Mouse (Mus musculus) kidney, adult 11 months (tissue): ENCODE measurements around the gene Fdxr.

Source experiments
- DNase-seq: peaks from one replicate; pipeline ENCODE4 v3.0.0; 2022

Fdxr gene

DNA sequence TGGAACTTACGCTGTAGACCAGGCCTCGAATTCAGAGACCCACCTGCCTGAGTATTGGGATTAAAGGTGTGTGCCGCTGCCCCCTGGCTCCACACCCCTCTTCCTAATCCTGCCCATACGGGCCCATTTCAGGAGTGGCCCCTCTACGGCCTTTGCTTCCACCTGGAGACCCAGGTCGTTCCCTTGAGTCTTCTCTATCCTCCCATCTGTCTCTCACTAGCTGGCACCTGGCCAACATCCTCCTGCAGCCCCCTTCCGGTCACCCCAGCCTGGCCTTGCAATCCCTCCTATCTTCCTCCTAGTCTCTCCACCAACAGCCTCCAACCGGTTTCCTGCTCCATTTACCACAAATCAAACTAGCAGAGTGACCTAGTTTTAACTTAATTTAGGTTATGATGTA is 13.0 kb upstream of the Fdxr start:
- no peak for DNase-seq

DNA sequence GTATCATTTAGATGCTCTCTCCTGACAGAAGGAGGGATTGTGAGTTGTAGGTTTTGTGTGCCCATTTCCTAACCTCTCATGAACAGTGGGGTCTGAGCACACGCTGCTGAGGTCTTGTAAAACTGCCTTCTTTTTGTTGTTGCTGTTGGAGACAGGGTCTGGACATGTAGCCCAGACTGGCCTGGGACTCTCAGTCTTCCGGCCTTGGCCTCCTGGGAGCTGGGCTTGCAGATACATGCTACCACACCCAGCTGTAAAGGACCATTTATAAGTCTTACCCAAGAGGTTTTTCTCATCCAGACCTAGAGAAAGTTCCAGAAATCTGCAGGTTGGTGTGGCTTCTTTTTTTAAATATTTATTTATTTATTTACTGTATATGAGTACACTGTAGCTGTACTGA is 11.5 kb upstream of the Fdxr start:
- no peak for DNase-seq

DNA sequence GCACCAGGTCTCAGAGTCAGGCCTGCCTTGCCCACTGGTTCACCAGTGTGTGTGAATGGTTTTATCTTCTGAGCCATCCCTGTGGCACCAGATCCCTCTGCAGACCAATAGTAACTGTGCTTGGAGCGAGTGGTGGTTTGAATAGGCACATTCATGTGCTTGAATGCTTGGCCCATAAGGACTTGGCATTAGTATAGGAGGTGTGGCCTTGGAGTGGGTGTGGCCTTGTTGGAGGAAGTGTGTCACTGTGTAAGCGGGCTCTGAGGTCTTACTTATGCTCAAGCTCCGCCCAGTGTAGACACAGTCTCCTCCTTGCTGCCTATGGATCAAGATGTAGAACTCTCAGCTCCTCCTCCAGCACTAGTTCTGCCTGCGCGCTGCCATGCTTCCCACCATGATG is 10.5 kb upstream of the Fdxr start:
- DNase-seq, result no peak

DNA sequence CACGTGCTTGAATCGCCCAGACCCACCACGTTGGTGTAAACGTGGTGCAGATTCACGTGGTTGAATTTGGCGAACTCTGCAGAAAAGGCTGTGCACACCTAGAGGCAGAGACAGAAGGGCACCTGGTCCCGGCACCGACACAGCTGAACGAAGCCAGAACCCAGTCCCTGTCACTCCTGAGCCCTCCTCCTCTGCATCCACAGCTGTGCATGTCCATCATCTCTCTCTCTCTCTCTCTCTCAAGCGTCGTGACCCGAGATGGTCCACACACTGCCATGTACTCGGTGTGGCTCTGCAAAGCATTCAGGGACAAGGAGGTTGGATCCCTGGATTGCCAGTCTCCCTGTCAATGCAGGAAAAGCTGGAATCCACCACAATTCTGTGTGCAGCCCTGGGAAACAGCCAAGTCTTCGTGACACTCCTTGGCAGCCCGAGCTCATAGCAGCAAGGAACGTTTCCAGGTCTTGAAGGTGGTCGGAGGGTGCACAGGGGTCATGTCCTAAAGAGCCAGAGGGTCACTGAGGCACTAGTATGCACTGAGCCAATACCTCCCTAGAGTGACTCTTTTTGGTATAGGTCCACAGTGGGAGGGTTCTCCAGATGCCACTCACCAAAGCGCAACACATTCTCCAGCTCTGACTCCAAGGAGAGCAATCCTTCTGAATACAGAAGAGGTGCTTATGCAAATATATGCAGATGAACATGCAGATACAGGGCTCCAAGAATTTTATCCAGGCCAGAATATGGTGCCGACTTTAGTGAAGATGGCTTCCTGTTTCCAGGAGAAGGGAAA is 9.5 kb upstream of the Fdxr start:
- no peak for DNase-seq

DNA sequence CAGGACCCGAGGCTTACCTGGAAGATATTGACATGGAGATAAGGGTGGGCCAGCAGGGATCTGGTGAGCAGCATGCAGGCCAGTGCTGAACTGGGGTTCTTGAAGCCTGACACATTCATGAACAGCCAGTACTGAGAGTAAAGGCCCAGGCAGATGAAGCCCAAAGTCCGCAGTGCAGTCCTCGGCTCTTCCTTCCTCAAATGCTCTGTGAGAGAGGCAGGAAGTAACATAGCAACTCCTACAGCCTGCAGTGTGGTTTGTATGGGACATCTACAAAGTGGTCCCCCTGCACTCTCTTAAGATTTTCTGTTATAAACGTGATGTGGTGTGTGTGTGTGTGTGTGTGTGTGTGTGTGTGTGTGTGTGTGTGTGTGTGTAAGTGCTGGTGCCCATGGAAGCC is 8.4 kb upstream of the Fdxr start:
- DNase-seq, result no peak

DNA sequence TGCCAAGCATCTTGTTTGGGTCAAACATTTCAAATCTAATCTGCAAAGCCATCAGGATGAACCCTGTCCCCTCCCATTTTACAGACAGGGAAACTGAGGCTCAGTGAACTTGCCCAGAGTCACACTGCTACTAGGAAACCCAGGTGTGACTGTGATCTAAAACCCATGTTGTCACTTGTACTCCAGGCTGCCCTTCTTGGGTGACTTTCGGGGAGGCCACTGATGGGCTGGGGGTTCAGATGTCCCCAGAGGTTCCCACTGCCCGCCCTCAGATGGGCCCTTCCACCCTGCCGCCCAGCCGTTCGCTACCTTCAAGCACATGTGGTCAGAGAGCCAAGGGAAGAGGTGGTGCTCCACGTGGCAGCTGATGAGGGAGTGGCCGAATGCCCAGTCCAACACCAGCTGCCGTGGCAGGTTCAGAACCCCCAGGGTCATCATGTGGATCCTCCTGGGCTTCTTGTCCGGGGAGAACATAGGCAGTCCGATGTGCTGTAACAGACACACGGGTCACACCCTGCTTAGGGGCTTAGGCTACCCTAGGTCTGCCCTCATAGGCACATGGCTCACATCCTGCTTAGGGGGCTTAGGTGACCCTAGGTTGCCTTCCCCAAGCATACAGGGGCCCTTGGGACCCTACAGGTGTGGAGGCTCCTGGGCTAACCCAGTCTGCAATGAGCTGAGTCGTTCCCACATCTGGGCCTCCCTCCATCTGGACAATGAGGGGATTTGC is 7.2 kb upstream of the Fdxr start:
- DNase-seq, result no peak

DNA sequence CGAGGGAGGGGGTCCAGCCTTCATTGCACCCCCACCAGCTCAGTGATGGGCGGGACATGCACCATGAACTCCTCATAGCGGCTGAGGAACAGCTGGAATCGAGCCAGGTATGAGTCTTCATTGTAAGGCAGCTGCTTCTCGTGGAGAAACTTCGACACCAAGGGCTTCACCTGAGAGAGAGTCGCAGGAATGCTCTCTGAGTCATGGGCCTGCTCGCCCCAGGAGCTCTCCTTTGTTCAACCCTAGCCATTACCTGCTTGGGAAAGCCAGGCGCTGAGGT is 6.6 kb upstream of the Fdxr start:
- DNase-seq, result no peak

DNA sequence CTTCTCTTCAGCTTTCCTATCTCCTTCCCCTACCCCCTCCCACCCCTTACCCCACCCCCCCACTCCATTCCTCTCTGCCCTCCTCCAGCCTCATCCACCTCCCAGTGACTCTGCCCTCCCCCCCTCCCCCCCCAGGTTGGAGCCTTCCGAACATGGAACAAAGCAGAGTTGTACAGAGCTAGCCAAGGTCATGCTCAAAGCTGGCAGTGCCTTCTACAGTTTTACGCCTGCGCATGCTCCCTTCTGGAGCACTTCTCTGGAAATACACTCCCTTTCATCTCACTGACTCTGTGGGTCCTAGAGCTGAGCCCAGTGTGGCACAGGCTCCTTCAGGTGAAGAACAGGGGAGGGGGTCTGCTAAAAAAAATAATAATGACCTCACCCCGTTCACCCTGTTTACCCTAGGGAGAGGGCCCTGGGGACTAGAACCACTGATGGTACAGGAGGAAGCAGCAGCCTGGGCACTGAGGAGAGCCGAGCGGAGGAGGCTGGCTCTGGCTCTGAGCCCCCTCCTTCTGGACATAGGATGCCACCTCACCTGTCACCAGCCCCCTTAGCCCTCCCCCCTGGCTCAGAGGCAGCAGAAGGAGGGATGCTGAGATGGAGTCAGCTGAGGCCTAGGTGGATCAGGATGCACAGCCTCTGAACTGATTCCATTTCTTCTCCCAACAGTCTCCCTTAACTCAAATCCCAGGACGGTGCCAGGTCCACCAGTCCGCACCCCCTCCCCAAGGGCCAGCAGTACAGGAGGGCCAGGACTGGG is 6.1 kb upstream of the Fdxr start:
- no peak for DNase-seq

DNA sequence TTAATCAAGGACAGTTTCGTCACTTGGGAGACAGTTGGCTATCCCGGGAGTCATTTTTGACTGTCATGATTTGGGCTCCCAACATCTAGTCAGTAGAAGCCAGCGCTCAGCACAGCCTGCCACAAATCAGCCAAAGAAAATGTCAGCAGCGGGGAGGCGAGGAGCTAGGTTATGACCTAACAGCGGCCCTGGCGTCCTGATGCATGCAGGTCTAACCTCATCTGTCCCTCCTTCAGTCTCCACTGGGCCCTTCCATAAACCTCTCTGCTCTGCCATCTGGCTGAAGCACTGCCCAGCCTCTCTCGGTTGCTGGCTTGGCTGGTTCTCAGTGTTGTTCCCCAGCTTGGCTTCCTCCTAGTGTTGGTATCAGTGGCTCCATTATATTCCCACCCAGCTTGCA is 5.4 kb upstream of the Fdxr start:
- no peak for DNase-seq

DNA sequence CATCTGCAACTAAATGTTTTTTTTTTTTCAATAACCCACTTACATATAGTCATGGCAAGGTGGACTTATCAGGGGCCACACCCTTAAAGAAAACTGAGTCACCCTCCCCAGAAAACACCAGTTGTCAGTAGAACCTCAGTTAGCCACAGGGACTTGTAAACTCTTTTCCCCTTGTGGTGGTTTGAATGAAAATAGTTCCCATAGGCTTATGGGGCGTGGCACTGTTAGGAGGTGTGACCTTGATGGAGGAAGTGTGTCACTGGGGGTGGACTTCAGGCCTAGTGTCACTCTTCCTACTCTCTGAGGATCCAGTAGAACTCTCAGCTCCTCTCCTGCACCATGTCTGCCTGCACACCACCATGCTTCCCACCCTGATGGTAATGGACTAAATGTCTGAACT is 2.9 kb upstream of the Fdxr start:
- DNase-seq, result no peak

DNA sequence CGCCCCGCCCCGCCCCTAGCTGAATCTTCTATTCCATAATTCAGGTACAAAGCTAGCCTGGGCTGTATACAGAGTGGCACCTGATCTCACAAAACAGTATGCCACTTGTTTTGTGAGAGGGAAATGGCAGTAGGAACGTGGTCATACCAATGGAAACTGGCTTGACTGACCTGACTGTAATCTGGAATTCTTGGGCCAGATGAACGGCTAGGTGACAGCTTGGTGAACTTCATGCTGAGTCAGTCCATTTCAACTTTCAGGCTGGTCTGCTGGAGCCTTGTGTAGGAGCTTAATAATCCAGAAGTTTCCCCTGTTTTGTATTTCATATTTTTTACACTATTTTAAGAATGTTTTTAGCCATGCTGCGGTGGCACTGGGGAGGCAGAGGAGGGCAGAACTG is 1.3 kb upstream of the Fdxr start:
- no peak for DNase-seq

DNA sequence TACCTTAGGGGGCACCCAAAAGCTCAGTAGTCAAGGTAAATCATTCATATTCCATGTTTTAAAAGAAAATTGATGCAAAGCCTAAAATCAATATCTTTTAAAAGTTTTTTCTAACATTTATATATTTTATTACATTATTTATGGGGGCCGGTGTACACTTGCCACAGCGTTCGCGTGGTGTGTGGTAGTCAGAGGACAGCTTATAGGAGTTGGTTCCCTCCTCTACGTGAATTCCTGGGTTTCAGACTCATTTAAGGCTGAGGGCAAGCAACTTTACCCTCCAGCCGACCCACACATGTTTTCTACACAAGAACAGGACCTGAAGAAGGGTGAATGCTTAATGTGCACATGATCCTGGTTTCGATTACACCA is 740 bp upstream of the Fdxr start:
- DNase-seq, result no peak

DNA sequence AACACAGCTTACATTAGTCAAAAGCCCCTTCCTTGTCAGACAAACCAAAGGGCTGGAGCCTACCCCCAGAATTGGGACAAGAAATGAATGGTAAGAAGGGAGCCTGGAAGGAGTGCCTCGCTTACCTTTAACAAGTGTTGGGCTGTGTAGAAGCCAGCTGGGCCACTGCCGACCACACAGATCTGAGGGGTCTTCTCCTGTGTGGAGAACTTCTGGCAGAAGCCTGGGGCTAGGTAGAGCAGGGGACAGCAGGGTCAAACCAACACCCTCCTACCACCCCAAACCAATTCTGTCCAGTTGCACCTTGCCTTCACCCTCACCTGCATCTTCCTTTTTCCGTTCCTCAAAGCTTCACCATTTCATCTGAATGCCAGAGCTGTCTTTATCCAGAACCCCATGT is 896 bp downstream of the Fdxr start:
- no peak for DNase-seq

DNA sequence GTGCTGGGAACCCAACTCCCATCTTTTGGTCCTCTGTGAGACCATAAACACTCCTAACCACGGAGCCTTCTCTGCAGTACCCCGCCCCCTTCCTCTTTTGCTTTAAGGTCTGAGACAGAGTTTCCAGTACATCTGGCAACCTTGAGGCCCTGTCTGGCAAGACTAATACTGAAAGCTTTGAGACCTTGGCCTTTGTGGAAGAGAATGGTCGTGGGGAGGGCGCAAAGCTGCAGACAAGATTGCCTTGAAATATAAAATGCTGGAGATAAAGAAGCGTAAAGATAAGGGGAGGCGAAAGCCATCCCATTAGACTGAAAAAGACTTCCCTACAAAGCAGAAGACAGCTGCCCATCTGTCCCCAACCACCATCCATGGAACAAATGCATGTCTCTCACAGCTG is 1.3 kb downstream of the Fdxr start:
- DNase-seq, result no peak

DNA sequence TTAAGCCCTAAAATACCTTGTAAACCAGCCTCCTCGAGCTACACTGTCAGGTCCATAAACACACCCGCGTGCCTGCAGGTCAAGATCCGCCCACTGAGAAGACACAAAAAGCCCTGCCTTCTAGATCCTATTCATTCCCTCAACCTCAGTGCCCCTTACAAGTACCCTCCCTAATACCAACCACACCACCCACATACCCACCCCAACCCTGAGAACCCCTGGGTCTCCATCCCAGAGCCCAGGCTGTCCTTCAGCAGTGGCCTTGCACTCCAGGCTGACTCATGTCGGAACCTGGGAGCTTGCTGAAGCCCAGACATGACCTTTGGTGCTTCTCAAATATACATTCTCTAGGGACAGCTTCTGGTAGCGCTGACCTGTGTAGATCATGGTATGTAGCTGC is 2.1 kb downstream of the Fdxr start:
- no peak for DNase-seq

DNA sequence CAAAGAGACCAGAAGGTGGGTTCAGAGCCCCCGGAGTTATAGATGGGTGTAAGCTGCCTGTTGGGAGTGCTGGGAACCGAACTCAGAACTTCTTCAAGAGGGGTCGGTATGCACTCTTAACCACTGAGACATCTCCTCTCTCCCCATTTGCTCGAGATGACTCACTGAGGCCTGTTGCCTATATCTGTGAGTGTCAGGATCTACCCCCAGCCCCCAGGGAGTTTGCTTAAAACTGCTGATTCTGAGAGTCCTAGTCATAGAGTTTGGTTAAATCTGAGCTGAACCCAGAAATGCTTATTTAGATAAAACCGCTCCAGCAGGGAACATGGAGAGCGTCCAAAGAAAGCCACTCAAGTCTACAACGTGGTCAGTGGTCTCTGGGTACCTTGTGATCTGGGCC is 2.7 kb downstream of the Fdxr start:
- DNase-seq, result no peak

DNA sequence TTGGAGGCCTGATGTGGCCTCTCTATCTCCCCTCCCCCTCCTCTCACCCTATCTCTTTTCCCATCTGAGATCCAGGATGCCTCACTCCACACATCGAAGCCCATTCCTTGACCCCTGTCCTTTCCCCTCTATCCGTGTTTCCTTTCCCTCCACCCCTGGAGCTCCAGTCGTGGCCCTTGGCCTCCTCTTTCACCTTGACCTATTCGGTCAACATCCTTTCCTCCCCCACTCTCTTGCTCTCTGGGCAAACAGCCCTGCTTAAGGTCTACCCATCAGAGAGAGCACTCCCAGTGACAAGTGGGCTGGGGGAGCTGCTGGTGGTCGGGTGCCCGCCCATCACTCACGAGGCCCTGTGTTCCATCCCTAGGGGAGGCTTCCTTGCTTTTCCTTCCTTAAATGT is 3.1 kb downstream of the Fdxr start:
- no peak for DNase-seq

DNA sequence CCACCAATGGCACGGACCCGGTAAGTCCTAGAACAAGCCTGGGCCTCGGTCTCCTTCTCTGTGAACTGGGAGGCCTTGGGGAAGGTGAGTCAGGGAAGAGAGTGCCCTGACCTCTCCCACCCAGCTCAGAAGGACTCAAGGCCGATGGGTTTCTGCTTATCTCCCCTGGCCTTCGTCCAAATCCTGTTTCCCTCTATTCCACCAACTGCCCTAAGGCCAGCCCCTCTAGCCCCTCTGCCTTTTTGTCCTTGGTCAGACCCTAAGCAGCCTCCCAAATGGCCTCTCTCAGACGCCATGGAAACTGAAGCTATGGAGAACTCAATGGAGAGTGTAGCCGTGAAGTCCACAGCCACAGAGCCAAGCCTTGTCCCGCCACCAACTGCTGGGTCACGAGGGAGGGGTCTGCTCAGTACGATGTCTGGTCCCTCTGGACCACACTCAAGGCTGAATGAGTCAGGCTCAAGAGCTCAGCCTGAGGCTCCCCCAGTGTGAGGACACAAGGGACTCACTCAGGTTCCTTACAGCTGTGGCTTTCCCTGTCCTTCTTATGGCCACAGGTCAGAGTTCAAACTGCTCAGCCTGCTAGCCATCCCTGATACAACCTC is 3.9 kb downstream of the Fdxr start:
- no peak for DNase-seq

DNA sequence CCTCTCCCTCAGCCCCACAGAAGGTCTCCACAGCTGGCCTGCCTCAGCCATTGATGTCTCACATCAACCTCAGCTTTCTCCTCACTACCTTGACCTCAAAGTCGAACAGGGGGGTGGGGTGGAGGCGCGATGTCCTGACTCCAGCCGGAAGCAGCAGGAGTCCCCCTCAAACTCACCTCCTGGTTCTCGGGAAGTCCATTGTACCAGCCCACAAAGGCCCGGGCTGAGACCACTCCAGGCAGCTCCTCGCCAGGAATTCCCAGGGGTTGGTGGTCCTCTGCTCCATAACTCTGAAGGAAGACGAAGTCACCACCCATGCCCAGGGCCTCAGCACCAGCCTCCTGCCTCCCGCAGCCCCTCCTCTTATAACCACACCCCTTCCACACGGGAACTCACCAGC is 5.4 kb downstream of the Fdxr start:
- no peak for DNase-seq

DNA sequence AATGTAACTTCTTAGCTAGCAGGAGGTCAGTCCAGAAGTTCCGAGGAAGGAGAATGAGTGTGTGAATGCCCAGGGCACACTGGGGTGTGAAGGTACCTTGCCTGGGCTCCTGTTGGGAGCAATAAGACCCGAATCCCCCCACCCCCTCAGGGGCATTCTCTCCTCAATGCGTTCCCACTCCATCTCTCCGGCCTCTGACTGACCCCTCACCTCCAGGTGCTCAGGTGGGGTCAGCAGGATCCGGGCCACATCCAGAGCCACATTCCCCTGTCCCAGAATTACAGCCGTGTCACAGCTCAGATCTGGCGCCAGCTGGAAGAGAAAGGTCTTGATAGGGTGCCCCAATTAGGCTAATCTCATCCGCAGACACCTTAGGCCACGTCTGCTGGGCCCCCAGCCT is 5.8 kb downstream of the Fdxr start:
- no peak for DNase-seq

DNA sequence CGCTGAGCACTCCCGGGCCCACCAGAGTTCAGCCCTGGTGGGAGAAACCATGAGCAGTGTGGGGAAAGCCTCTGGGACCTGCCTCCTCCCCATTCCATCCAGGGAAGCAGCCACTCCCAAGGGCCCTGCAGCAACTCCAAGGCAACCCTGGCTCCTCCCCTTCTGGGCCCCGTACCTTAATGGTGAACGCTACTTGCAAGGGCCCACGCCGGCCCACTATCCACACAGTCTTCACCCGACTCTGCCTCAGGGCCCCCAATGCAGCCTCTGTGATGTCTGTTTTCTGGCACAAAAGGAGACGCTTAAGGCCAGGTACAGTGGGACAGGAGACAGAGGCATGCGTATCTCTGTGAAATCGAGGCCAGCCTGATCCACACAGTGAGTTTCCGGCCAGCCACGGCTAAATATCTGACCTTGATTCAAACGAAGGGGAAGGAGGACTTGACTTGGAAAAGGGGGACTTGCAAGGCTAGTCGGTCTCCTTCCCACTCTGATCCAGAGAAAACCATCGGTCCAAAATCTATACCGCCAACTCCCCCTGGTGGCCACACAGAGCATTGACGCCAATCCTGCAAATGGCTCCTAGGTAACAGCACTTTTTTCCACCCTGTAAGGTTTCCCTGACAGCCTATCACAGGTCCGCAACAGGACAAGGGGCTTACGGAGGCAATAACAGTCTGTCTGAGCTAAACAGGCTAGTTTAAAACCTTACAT is 6.5 kb downstream of the Fdxr start:
- DNase-seq, result peak; percentile 68

DNA sequence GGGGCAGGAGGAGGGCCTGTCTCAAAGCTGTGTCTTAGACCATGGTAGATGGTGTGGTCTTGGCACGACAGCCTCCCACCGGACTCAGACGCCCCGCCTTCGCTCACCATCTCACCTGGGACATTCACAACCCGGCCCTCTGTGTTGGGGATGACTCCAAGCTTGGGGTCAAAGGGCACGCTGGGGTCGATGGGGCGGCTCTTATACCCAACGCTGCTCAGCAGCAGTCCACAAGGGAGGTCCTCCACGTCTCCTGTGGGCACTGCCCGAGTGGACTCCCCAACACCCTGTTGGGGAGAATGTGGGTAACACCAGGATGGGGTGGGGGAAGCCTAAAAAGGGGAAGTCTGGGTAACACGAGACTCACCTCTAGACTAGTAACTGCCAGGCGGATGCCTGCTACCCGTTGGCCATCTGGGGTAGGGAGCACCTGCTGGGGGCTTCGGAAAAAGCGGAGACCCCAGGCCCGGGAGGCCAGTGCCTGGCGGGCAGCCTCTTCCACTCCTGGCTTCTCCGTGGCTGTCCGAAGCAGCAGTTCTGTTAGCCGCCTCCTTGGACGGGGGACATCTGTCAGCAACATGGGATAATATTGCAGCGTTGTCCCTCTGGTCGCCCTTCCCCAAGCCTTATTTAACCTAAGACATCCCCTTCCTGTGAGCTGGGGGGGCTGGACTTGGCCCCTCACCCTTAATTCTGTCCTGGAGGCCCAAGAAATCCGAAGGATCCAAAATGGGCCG is 7.4 kb downstream of the Fdxr start:
- no peak for DNase-seq

DNA sequence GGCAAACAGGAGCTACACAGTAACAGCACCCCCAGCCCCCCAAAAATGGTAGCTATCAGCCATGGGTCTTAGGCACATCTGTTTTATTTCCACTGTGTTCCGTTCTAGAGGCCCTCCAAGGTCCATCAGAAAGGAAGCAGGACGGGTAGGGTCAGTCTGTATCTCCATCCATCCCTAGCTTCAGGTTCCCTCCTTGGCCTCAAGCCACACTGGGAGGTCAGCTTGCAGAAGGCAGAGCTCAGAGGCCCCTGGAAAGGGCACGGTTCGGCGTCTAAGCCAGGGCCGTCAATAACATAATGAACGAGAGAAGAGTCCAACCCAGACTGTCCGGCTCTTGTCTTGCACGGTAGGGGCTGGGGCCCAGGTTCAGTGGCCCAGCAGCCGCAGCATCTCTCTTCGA is 8.9 kb downstream of the Fdxr start:
- no peak for DNase-seq
